Mouse (Mus musculus): ENCODE results near the gene Cdkn1a. TPM values are rescaled to one million over a fixed set of nuclear protein-coding genes. Genes with fewer than 3 reads are reported as not detected.

The Cdkn1a gene
- total RNA-seq, 1 experiment from 2014 or later, result 10.7 TPM

GRCm38 (mm10) chr17:29147273-29147672 lies 56.5 kb downstream of the Cdkn1a start:
- no peak for ATAC-seq (replicated peaks; ENCODE audit: insufficient number of reproducible peaks, low FRiP score, low TSS enrichment, poor library complexity, severe bottlenecking)

- no peak for ATAC-seq (replicated peaks; ENCODE audit: insufficient number of reproducible peaks, low FRiP score, low TSS enrichment, poor library complexity, severe bottlenecking)
Measured at GRCm38 (mm10) chr17:29147773-29148172, 57.0 kb downstream of the Cdkn1a start.

GRCm38 (mm10) chr17:29149766-29150165 lies 59.0 kb downstream of the Cdkn1a start:
- ATAC-seq (replicated peaks; ENCODE audit: insufficient number of reproducible peaks, low FRiP score, low TSS enrichment, poor library complexity, severe bottlenecking), result no peak

Other genes starting within 250 kb of the Cdkn1a start
- gene Pnpla1, start 232.6 kb upstream of the Cdkn1a start, total RNA-seq (2017), result not detected in 3 replicates
- gene 4930539E08Rik, start 175.7 kb upstream of the Cdkn1a start, total RNA-seq (2017), result 0.38 to 0.78 TPM in 2 of 3 replicates, not detected in the other
- gene Pxt1, start 147.1 kb upstream of the Cdkn1a start, total RNA-seq (2017), result not detected in 3 replicates
- gene Kctd20, start 139.0 kb upstream of the Cdkn1a start, total RNA-seq (2017), result 67.0 to 103 TPM (median 95.1 TPM) in 3 replicates
- gene Stk38, start 83.0 kb upstream of the Cdkn1a start, total RNA-seq (2017), result 369 to 443 TPM (median 402 TPM) in 3 replicates
- gene Srsf3, start 58.3 kb upstream of the Cdkn1a start, total RNA-seq (2017), result 679 to 753 TPM (median 702 TPM) in 3 replicates
- gene Rab44, start 23.2 kb downstream of the Cdkn1a start, total RNA-seq (2017), result 19.9 to 98.4 TPM (median 83.3 TPM) in 3 replicates
- 2.1 TPM in 1 of 3 replicates, not detected in the others for gene Cpne5, start 147.2 kb downstream of the Cdkn1a start, total RNA-seq (2017)
- 12.7 to 24.2 TPM (median 17.9 TPM) in 3 replicates for gene Ppil1, start 173.2 kb downstream of the Cdkn1a start, total RNA-seq (2017)
- 67.0 to 84.4 TPM (median 75.3 TPM) in 3 replicates for gene BC004004, start 177.8 kb downstream of the Cdkn1a start, total RNA-seq (2017)
- gene Pi16, start 226.7 kb downstream of the Cdkn1a start, total RNA-seq (2017), result 16.9 to 37.3 TPM (median 22.0 TPM) in 3 replicates

All from monocyte, adult 5-6 weeks (primary cell).